Mouse (Mus musculus) CH12.LX (cell line): ENCODE results near the gene Tbx1.

ENCODE experiments used
- BHLHE40 ChIP-seq: IDR thresholded peaks from 2 replicates; pipeline ENCODE4 v1.6.1; 2011; ENCODE audit warnings: mild to moderate bottlenecking, low read depth, low read length, improper control_type of control experiment
- CTCF ChIP-seq, 2 experiments: IDR thresholded peaks in 1 of 2; conservative IDR thresholded peaks in 1 of 2; 2 replicates each; pipeline ENCODE4 v1.5.1; 2011 to 2012; ENCODE audit warnings: low read depth in 2 of 2, low read length in 2 of 2, improper control_type of control experiment in 1 of 2, inconsistent platforms in 1 of 2, mild to moderate bottlenecking in 1 of 2, moderate library complexity in 1 of 2
- ELF1 ChIP-seq: IDR thresholded peaks from 2 replicates; pipeline ENCODE4 v1.6.1; 2014; ENCODE audit warnings: low read depth, mild to moderate bottlenecking, inconsistent platforms, low read length, improper control_type of control experiment
- EP300 ChIP-seq: IDR thresholded peaks from 2 replicates; pipeline ENCODE4 v1.6.1; 2011; ENCODE audit warnings: low read length, improper control_type of control experiment
- KAT2A ChIP-seq: IDR thresholded peaks from 2 replicates; pipeline ENCODE4 v1.6.1; 2012; ENCODE audit warnings: low read length, improper control_type of control experiment, inconsistent platforms; ENCODE audit not compliant: insufficient replicate concordance
- MAFK ChIP-seq: IDR thresholded peaks from 2 replicates; pipeline ENCODE4 v1.6.1; 2011; ENCODE audit warnings: low read length, improper control_type of control experiment; ENCODE audit not compliant: insufficient replicate concordance
- MEF2A ChIP-seq: IDR thresholded peaks from 2 replicates; pipeline ENCODE4 v1.6.1; 2014; ENCODE audit warnings: low read depth, mild to moderate bottlenecking, inconsistent platforms, low read length, improper control_type of control experiment, borderline replicate concordance
- MYC ChIP-seq: IDR thresholded peaks from 2 replicates; pipeline ENCODE4 v1.6.1; 2011; ENCODE audit warnings: low read depth, mild to moderate bottlenecking, improper control_type of control experiment, low read length
- POLR2A ChIP-seq: IDR thresholded peaks from 2 replicates; pipeline ENCODE4 v1.6.1; 2011; ENCODE audit warnings: low read depth, mild to moderate bottlenecking, improper control_type of control experiment, low read length
- SIN3A ChIP-seq: IDR thresholded peaks from 2 replicates; pipeline ENCODE4 v1.6.1; 2012; ENCODE audit warnings: low read length, improper control_type of control experiment, inconsistent platforms
- USF1 ChIP-seq: IDR thresholded peaks from 2 replicates; pipeline ENCODE4 v1.6.1; 2014; ENCODE audit warnings: low read depth, mild to moderate bottlenecking, inconsistent platforms, low read length, improper control_type of control experiment

DNA sequence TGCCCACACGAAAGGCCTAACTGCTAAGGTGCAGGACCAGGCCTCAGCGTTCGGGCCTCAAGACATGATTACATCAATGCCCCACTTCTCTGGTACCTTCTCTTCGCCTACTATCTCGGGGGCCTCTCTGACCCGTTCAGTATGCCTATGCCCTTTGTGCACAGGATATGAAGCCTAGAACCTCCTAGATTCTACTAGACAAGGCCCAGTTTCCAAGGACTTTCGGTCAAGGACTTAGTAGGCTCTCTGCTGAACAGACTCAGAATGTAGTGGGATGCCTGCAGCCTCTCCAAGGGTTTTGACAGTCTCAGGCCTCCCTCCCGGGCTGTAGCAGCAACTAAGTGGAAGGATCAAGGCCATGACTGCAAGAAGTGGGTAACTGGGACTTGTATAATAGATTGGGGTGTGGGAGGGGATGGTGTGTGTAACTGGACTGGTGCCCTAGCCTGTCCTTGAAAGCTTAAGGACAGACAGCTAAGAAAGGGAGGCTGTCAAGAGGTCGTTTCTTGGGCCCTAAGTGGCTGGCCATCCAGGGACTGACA, 1.3 kb downstream of the Tbx1 start:
- TF ChIP-seq CTCF (conservative IDR thresholded peaks at IDR 0.05 in 1 of 2, IDR thresholded peaks at IDR 0.05 in 1 of 2; ENCODE audit: low read depth in 2 of 2, low read length in 2 of 2) (no peak), MYC (no peak), POLR2A (no peak), BHLHE40 (no peak), EP300 (no peak), ELF1 (no peak), MAFK (no peak), MEF2A (no peak), USF1 (no peak), KAT2A (no peak), SIN3A (no peak)
